Mouse (Mus musculus): Measurements from ENCODE around the gene Lmf2. TPM values are rescaled to one million over a fixed set of nuclear protein-coding genes. Genes with fewer than 3 reads are reported as not detected.

Gene Lmf2
- polyA plus RNA-seq (2012; rRNA removed), result 28.3 and 34.0 TPM in 2 replicates

GRCm38 (mm10) chr15:89355241-89356187, at the start of gene Lmf2, which contains the start of gene Ncaph2:
Lmf2 (minus strand) TSS chr15:89355659.
Ncaph2 (plus strand) TSS chr15:89355719.

DNA sequence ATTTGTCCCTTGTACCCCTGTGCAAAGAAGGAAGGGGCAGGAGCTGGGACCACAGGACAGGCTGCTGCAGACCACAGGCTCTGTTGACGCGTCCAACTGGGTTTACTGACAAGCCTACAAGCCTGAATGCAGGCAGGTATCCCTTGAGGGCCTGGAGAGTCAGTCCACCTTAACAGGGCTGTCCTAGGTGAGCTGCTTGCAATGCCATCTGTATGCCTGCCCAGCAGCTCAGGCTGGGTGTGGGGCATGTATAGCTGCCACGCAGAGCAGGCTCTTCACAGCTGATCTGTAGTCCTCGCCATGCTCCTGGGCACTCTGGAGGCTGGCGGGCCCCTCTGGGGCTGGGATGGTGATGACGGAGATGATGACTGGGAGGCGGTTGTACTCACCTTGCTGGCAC, 29.2 kb upstream of the Lmf2 start, which contains the start of gene Klhdc7b:
Gene Klhdc7b (plus strand): TSS at position 301 of the 400 bp plus-strand sequence.

DNA sequence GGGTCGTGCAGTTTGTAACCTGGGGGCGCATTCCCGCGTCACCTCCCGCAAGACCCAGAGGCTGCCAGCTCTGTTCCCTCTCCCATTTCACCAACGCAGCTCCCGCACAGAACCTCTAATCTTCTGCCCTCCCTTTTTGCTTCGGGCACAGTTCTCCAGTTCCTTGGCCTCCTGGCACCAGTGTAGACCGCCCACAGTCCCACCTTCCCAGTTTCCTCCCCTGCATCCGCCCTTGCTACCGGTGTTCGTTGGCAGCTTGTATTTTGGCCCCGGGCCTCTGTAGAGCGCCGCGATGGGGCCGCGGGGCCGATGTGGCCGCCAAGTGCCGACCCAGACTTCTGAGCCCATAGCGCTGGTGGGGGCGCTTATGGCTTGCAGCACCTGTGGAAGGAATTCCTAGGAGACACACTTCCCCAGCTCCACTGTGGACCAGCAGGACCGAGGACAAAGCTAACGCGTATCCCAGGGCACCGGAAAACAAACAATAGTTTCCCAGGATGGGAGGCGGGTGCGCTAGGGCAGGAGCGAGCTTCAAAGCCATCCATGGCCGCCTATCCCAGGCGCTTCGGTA, 23.5 kb upstream of the Lmf2 start, which contains the start of gene Odf3b:
Gene Odf3b (minus strand): TSS at position 452 of the 571 bp plus-strand sequence.

DNA sequence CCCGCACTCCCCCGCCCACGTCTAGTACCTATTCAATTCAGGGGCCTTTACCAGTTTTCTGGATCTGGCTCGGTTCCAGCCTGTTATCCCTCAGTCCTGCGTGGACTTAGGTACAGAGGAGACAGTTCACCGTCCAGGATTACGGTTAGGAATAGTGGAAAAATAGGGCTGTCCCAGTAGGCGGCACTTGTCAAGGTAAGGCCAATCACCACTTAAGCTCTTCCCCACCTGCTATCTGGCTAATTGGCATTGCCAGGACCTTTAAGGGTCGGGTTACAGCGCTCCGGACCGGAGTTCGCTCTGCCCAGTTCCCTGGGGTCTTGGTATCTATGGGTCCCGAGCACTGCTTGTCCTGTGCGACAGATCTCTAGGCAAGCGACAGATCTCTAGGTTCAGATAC, 21.5 kb upstream of the Lmf2 start, which contains the start of gene Tymp:
Gene Tymp (minus strand): TSS at position 83 of the 400 bp plus-strand sequence.

GRCm38 (mm10) chr15:89373762-89374248, 18.3 kb upstream of the Lmf2 start, which contains the start of gene Sco2:
Sco2 (minus strand) TSS chr15:89373846.

DNA sequence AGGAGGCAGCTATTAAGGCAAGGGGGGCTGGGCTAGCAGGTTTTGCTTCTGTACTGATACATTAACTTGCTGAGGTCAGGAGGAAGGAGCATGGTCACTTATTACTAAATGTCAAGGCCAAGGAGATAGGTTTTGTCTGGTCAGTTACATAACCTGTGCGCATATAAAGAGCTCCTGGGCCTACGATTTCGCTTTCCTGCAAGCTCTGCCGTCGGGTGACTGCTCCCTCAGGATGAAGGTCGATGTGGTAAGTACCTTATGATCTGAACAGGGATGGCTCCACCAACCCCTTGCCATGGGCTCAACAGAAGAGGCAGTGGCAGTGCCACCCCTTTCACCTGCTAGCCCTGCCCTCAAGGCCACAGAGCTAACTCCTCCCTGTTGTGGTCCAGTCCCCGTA, 21.2 kb downstream of the Lmf2 start, which contains the start of gene Miox:
Gene Miox (plus strand): TSS at position 128 of the 400 bp plus-strand sequence.

DNA sequence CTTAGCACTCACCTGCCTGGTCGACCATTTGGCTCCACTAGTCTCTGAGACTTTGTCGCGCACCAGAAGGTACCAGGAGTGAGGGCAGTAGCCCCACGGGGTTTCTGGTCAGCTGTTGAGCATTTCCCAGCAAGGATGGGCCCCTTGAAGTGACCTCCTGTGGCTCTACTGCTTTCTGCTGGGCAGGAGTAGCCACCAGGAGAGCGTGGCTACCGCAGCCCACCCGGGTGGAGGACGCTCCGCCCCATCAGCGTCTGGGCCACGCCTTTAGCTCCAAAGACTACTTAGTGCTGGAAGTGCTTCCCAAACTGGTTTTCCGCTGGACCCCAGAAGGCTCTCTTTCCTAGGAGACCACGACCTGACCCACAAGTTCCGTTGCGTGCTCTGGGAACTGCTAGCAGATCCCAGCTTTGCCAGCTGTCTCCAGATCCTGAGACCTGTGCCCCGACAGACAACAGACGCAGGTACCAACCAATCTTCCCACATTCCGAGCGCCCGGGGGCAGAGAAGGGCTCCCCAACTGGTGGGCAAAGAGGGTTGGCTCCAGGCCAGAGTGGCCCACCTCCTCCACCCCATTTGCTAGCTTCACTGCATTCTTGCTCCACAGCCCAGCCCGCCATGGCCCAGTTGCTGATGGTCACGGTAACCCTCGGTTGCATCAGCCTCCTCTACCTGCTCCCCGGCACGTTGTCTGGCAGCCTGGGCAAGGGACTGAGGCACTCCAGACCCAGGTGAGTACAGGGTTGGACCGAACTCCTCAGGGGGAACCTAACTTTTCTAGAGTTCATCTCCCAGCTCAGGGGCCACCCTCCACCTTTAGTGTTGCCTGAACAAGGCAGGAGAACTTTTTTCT, 32.6 kb downstream of the Lmf2 start, which contains the start of gene Adm2:
Gene Adm2 (plus strand): TSS at position 51 of the 853 bp plus-strand sequence.

DNA sequence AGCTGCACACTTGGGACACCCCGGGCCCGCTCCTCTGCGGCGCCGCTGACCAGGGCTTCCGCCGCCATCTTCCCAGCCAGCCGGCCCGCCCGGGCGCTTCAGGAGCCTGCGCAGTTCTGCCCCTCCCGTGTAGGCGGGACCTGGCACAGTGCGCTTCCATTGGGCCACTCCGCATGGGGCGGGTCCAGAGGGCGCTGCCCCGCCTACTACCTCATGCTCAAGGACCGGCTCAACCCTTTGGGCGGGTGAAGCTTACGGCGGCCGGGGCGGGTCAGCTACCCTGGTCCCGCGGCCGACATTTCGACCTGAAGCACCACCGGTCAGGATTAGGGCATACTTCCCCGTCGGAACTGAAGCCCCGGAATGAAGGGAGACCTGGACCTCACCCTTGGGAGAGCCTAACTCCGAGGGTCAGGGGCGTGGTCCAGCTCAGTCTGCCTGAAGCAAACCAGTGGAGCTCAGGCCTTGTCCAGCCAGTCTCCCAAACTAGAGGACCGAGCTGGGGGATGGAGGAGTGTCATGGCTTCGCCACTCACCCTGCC, 40.2 kb downstream of the Lmf2 start, which contains the start of gene Sbf1:
Gene Sbf1 (minus strand): TSS at position 122 of the 542 bp plus-strand sequence.

Other genes starting within 250 kb of the Lmf2 start
- 39.6 and 40.3 TPM in 2 replicates for gene Tubgcp6, start 232.5 kb downstream of the Lmf2 start, polyA plus RNA-seq (2012; rRNA removed)
- 43.2 and 45.5 TPM in 2 replicates for gene Hdac10, start 227.0 kb downstream of the Lmf2 start, polyA plus RNA-seq (2012; rRNA removed)
- gene Mapk12, start 215.0 kb downstream of the Lmf2 start, polyA plus RNA-seq (2012; rRNA removed), result 15.5 TPM in 2 replicates
- gene Mapk11, start 206.0 kb downstream of the Lmf2 start, polyA plus RNA-seq (2012; rRNA removed), result 63.8 and 66.3 TPM in 2 replicates
- gene Plxnb2, start 174.9 kb downstream of the Lmf2 start, polyA plus RNA-seq (2012; rRNA removed), result 177 and 193 TPM in 2 replicates
- 137 and 147 TPM in 2 replicates for gene Dennd6b, start 159.2 kb downstream of the Lmf2 start, polyA plus RNA-seq (2012; rRNA removed)
- 132 and 154 TPM in 2 replicates for gene Ppp6r2, start 144.1 kb downstream of the Lmf2 start, polyA plus RNA-seq (2012; rRNA removed)
- gene Sbf1, start 40.3 kb downstream of the Lmf2 start, polyA plus RNA-seq (2012; rRNA removed), result 177 and 203 TPM in 2 replicates
- 0.04 and 0.06 TPM in 2 replicates for gene Adm2, start 32.9 kb downstream of the Lmf2 start, polyA plus RNA-seq (2012; rRNA removed)
- not detected in 2 replicates for gene Miox, start 21.3 kb downstream of the Lmf2 start, polyA plus RNA-seq (2012; rRNA removed)
- 118 and 120 TPM in 2 replicates for gene Ncaph2, start 60 bp upstream of the Lmf2 start, polyA plus RNA-seq (2012; rRNA removed)
- gene Sco2, start 18.2 kb upstream of the Lmf2 start, polyA plus RNA-seq (2012; rRNA removed), result 26.9 and 27.1 TPM in 2 replicates
- gene Tymp, start 21.4 kb upstream of the Lmf2 start, polyA plus RNA-seq (2012; rRNA removed), result 2.6 and 2.8 TPM in 2 replicates
- 3.2 and 3.6 TPM in 2 replicates for gene Odf3b, start 23.6 kb upstream of the Lmf2 start, polyA plus RNA-seq (2012; rRNA removed)
- 0.01 TPM in 1 of 2 replicates, not detected in the other for gene Klhdc7b, start 29.3 kb upstream of the Lmf2 start, polyA plus RNA-seq (2012; rRNA removed)
- not detected in 2 replicates for gene Syce3, start 54.8 kb upstream of the Lmf2 start, polyA plus RNA-seq (2012; rRNA removed)
- 7.6 and 8.0 TPM in 2 replicates for gene Cpt1b, start 70.2 kb upstream of the Lmf2 start, polyA plus RNA-seq (2012; rRNA removed)
- 3.0 and 3.3 TPM in 2 replicates for gene C730034F03Rik, start 73.9 kb upstream of the Lmf2 start, polyA plus RNA-seq (2012; rRNA removed)
- gene Gm44502, start 74.0 kb upstream of the Lmf2 start, polyA plus RNA-seq (2012; rRNA removed), result 0.28 and 0.29 TPM in 2 replicates
- 86.7 and 102 TPM in 2 replicates for gene Chkb, start 74.2 kb upstream of the Lmf2 start, polyA plus RNA-seq (2012; rRNA removed)
- gene Mapk8ip2, start 98.3 kb upstream of the Lmf2 start, polyA plus RNA-seq (2012; rRNA removed), result 68.3 and 76.1 TPM in 2 replicates
- 22.9 and 28.1 TPM in 2 replicates for gene Arsa, start 121.8 kb upstream of the Lmf2 start, polyA plus RNA-seq (2012; rRNA removed)
- gene Shank3, start 144.0 kb upstream of the Lmf2 start, polyA plus RNA-seq (2012; rRNA removed), result 25.9 and 30.0 TPM in 2 replicates
- gene Acr, start 212.7 kb upstream of the Lmf2 start, polyA plus RNA-seq (2012; rRNA removed), result 7.3 and 8.0 TPM in 2 replicates
- 99.4 and 109 TPM in 2 replicates for gene Rabl2, start 236.3 kb upstream of the Lmf2 start, polyA plus RNA-seq (2012; rRNA removed)